Mouse (Mus musculus) adrenal gland, postnatal 25 days (tissue): ENCODE data around the gene Snx25. TPM values are rescaled to one million over a fixed set of nuclear protein-coding genes. Genes with fewer than 3 reads are reported as not detected.
"Not testable (repeated sequence)": the region's sequence is repeated elsewhere in the genome, so short reads cannot be mapped to it uniquely, and the experiment has no call there.

ENCODE experiments used
- DNase-seq: peaks from one replicate; pipeline ENCODE4 v3.0.0; 2021; ENCODE audit warnings: mixed read lengths
- total RNA-seq: library from RNA; stranded (reverse); gene quantifications from 2 replicates; pipeline ENCODE4 v1.2.3, GENCODE M21; 2021

Snx25 gene
- total RNA-seq, 1 experiment from 2014 or later: 17.9 TPM

DNA sequence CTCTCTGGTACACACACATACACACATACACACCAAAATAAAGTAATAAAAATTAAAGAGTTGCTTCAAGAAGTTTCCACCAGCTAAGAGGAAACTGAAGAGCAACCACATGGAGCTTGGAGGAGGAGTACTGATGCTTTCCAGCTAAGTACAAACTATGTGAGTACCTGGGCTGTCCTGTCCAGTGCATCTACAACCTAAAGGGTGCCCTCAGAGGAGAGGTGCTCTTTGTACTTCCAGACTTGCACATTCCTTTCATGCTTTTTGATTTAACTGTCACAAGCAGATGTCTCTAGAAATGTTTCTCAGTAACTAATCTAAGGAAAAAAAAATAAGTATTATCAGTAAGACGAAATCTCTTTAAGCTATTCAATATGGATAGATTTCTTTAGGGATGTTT lies 14.6 kb downstream of the Snx25 start:
- DNase-seq: no peak

DNA sequence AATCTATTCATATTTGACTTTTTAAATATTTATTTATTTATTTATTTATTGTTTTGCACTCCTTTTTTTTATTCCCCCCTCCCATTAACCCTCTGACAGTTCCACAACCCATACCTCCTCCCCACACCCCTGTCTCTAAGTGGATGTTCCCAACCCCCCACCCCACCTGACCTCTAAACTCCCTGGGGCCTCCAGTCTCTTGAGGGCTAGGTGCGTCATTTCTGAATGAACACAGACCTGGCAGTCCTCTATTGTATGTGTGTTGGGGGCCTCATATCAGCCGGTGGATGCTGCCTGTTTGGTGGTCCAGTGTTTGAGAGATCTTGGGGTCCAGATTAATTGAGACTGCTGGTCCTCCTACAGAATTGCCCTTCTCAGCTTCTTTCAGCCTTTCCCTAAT lies 16.4 kb downstream of the Snx25 start:
- DNase-seq: not testable (repeated sequence)

DNA sequence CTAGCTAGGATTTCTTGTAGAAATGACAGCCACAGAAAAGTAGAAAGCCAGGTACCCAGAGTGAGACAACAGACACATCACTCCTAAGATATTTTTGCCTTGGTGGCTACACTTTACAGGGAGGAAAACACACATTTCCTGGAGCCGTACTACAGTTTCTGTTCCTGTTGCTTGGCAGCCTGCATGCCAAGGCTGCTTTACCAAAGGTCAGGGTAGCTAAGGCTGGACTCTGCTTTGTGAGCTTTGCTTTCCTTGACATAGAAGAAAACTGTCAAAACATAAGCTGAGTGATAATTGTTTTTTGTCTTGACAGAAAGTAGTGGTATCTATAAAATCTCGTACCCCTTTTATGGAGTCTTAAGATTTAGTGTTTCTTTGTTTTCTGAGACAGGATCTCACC lies 21.5 kb downstream of the Snx25 start:
- DNase-seq: no peak

DNA sequence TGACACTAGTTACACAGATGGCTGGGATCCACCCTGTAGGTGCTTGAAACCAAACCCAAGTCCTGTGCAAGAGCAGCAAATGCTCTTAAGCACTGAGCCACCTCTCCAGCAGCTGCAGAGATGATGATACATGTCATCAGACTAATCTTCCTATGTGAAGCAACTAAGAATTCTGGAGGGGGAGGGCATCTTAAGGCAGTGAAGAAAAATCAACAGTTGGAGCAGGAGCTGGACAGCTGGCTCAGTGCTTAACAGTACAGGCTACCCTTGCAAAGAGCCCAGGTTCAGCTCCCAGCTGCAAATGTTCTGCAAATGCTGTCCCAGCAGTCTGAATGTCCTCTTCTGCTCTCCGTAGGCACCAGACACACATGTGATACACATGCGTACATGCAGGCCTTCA lies 29.5 kb downstream of the Snx25 start:
- DNase-seq: no peak

DNA sequence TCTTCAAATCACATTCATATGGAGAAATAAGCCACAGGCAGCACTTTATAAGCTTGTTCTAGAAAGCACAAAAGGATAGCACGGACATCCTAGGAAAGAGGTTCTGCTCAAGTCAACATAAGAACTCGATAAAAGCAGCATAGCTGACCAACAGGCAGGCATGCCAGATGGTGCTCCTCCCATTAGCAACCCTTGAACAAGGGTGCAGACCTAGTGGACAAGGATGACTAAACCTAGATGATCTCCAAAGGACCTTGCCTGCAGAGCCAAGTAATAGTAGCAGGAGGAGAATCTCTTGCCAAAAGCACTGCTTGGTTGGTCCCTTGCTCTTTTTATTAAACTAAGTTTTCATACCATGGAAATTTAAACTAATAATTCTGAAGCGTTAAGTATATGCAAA lies 32.8 kb downstream of the Snx25 start:
- DNase-seq: no peak

DNA sequence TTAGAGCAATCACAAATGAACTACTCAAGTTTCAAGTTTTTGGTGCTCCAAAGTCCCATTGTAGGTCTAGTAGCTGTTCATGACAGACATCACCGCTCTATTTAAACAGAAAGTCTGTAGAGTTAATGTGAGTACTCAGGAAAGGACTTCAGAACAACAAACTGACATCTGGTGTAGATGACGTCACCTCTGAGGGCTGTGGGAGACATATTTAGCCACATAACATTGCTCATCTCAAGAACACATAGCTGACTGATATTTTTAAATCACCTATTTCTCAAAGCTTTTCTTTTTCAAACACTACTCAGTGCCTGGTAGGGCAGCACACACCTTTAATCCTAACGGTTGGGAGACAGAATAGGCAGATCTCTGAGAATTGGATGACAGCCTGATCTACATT lies 34.8 kb downstream of the Snx25 start:
- no peak for DNase-seq

DNA sequence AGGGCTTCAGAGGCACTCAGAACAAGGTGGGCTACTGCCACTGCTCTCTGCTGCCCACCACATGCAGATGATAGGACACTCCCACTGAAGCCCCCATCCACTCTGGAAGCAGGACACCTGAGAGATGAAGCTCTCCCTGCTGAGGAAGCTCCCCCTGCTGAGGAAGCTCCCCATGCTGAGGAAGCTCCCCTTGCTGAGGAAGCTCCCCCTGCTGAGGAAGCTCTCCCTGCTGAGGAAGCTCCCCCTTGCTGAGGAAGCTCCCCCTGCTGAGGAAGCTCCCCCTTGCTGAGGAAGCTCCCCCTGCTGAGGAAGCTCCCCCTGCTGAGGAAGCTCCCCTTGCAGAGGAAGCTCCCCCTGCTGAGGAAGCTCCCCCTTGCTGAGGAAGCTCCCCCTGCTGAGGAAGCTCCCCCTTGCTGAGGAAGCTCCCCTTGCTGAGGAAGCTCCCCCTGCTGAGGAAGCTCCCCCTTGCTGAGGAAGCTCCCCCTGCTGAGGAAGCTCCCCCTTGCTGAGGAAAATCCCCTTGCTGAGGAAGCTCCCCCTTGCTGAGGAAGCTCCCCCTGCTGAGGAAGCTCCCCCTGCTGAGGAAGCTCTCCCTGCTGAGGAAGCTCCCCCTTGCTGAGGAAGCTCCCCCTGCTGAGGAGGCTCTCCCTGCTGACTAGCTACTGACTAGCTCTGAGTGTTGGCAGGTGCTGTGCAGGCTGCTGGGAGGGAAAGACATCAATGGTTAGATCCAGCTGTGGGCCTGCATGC lies 38.4 kb downstream of the Snx25 start:
- DNase-seq: not testable (repeated sequence)

DNA sequence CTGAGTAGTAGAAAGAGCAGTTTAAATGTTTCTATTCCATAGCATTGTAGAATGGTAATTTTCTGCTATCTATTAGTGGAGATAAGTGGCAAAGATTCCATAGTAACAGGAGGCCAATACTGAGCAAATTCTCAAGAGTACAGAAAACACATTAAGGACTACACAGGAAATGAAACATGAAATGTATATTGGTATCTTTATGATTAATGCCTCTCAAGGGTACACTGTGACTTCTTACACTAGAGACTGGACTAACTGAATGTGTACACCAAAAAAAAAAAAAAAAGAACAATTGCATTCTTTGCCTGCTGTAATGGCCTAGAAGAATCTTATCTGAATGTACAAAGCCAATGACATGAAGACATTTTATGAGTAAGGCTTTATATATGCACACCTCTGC lies 44.3 kb downstream of the Snx25 start:
- DNase-seq: no peak

DNA sequence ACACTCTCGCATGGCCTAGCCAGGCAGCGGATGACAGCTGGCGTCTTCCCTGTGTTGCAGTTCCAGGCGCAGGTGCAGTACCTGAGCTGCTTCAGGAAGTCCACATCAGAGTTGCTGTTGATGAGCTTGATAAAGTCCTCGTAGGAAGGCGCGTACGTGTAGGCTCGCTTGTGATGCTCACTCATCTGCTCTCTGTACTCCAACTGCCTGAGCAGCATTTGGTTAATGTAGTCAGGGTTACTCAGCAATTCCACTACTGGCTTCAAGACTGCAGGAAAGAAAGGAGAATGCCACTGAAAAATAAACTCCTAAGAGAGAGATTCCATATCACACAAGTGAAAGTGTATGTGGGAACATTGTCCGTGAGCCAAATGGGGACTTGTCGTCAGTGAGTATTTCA lies 48.5 kb downstream of the Snx25 start:
- DNase-seq: no peak

DNA sequence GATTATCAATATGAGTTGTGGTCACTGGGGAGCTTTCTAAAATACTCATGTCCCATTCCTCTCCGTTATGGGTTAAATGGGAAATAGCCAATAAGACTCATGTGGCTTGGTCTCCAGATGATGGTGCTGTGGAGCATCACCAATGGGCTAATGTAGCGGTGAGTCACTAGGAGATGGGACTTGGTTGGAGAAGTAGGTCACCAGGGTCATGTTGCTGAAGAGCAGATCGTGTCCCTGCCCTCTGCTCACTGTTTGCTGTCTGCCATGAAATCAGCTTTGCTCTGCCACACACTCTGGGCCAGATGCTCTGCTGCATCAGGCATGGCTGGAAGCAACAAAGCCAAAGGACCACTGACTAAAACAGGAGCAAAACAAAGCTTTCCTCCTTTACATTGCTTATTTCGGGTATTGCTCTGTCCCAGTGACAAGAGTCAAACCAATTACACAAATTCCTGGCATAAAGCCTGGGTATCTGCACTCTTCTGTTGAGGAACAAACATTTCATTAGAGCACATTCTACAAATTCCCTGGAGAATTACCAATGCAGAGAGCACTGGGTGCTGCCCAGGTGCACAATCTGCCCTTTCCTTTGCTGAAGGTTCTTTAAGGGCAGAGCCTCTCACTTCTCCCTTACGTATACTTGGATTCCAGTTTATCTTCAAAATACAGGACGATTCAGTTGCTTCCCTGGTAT lies 59.1 kb downstream of the Snx25 start:
- DNase-seq: no peak

DNA sequence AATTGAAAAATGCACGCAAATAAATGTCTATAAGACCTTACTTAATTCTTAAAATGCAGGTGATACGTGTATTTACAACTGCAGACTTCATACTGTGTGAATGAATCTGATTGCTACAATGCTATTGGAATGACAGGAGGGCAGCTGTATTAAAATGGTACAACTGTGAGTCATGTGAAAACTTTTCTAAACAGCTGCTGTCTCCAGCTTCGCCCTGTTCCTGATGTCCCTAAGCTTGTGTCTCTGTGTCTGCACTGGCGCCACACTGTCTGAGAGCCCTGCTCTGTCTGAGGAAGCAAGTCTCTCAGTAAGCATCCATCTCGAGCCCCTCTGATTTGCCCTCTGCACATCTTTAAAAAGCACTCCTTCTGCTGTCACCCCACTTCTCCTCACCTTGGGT lies 68.8 kb downstream of the Snx25 start:
- DNase-seq: no peak

DNA sequence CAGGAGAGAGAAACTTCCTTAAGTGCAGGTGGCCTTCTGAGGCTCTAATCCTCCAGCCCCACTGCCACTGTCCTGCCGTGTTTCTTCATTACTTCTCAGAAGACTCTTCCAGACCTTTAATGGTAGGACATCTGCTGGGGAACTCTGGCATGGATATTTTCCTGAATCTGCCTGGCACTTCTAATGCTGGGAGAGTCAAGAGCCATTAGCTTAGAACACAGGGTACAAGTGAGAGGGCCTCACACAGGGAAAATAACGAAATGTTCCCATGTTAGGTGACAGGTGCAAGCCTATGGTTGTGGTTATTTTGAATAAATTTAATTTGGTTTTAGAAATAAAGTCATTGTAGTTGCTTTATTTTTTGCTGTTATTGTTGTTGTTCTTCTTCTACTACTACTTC lies 70.9 kb downstream of the Snx25 start:
- DNase-seq: no peak

DNA sequence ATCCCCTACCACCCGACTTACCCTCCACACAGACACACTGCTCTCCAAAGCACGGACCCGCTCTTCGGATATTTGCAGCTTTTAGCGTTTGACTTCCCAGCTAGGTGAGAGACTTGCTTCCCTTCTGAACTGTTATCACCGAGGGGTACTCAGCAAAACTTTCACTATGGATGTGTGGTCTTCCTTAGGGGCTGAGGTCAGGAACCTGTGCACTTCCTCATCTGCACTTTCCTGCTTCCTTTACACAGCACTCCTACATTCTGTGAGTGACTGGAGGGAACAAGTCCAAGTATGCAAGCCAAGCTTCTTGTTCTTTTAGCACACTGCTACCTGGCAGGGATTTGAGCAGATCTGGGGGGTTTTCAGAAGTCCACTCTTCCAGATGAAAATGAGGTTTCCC lies 73.1 kb downstream of the Snx25 start:
- DNase-seq: no peak

DNA sequence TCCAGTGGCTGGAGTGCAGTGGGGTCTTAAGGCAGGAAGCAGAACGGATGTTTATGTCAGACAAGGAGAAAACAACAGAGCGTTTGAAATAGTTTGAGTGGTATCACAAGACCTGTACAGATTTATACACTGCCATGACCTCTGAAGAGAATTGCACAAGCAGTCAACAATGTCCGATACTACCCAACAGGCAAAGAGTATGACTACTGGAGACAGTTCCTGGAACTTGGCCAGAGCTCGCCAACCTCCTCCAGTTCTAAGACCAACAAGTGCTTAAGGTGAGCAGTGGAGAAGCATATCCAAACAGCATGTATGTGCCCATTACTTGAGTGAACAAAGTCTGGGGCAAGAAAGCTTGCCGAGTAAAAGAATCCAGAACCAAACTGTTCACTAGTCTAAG lies 76.7 kb downstream of the Snx25 start:
- no peak for DNase-seq

DNA sequence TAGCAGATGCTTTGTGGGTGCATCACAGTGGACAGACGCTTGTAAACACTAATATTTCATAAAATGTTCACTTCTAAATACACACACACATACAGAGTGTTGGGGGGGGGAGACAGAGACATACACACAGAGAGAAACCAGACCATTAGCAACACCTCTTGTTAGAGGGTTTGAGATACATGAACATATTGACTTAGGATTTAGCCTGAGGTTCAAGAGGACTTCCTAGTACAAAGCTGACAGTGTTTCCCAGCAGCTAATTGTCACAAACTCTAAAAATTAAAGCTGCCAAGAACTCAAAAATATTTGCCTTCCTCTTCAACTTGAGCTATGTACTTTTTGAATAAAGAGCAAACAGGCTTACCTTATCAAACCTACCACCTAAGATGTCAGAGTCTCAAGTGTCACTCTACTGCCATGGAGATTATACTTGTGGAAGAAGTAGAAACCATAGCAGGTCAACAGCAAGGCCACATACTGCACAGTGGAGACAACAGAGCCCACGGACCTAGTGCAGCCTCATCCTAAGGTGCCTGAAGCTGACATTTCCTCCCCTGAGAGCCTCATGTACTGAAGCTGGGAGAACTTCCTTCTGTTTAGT lies 78.3 kb downstream of the Snx25 start:
- no peak for DNase-seq

DNA sequence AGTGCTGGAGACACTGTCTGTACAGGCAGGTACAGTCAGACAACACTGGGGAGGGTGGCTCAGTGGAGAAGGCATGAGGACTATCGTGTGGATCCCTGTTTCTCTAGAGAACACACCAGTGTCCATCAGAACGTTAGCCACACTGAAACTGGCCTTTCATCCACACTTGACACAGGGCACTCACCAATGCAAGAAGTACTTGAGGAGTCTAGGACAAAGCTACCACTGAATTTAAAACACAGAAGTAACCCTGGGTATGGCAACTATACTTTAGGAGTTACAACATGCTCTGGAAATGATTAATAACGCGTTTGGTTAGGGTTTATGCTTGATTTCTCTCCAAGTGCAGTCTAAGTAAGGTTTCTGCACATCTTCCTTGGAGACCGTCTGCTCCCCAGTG lies 79.2 kb downstream of the Snx25 start:
- DNase-seq: no peak

DNA sequence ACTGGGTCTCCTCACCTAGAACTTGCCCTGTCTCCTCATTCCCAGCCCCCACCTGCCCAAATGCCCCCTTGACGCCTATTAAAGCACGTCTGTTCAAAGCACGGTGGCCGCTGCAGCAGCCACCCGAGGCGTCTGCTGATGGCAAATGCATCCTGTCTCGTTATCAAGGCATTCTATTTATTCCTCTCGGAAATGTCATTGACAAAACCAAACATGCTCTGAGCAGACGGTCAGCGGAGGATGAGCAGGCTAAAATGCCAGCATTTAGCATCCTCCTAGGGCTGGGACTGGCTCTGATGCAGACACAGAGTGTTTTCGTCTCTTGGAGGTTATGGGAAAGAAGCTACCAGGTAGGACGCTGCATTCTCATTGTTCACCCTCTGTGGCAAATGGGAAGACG lies 111.7 kb downstream of the Snx25 start:
- DNase-seq: no peak

DNA sequence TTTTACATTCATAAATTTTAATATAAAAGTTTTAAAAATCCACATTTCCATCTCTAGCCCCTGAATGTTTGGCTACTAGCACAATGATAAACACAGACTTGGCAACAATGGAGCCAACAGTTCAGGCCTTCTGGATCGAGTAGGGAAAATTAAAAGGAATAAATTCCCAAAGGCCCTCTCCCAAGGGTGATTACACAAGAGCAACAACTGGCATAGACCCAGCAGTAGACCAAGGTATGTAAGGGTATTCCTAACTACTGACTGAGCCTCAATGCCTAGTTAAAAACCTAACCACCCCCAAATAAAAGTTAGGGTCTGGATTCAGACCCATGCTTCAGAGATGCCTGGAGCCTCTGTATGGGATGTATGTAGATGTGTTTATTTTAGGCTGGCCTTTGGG lies 112.3 kb downstream of the Snx25 start:
- DNase-seq: no peak

DNA sequence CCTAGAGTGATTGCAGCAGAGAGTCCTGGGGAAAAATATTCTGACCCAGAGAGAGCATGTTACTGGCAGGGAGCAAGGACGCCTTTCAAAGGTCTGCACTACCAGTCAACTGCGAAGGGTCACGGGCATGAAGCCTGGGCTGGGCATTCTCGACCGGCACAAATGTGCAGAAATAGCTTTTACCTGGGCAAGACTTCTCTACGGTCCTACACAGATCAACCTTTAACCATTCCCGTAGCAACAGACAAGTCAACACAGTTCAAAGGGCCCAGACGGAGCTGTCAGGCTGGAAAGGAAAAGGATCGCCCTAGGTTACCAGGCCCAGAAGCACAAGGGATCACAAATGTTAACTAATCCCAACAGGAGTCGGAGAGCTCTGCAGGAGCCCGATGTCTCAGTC lies 115.7 kb downstream of the Snx25 start:
- DNase-seq: no peak

DNA sequence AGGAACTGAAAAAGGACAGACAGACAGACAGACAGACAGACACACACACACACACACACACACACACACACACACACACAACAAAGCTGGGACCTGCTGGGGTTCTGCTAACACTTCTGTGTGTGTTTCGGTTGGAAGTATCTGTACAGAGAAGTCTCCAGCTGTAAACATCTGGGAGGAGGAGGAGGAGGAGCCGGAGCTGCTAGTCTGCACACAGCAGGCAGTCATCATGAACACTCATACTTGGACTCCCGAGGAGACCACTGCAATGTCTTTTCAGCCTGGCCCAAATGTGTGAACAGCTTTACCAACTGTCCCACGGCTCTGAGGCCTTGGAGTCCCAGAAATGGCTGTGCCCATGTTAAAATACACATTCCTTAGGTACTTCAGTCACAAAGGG lies 127.6 kb downstream of the Snx25 start:
- no peak for DNase-seq

DNA sequence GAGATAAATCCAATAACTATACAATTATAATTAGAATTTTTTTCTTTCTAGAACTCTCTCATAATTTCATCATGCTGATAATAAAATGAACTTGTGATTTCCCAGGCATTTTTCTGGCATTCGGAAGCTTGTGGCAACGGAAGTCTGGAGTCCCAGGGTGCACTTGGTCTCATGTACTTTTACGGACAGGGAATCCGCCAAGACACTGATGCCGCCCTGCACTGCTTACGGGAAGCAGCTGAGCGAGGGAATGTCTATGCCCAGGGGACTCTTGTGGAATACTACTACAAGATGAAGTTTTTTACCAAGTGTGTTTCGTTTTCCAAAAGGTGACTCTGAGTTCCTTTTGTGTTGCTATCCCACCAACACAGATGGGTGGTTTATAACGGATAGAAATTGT lies 129.2 kb downstream of the Snx25 start:
- DNase-seq: no peak

DNA sequence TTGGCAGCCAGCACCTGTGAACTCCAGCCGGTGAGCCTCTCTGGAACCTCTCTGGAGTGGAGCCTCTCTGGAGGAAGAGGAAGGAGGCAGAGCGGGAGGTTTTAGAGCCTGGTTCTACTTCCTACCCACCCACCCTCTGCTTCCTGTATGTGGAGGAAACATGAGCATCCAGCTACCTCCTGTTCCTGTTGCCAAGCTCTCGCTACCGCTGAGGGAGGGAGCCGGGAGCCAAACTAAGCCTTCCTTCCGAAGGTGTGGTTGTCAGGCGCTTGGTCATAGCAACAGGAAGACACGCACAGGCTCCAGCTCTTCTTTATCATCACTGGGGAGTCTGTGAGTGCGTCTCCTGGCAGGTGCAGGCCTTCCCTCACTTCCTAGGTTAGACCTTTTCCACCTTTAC lies 129.8 kb downstream of the Snx25 start:
- DNase-seq: no peak

DNA sequence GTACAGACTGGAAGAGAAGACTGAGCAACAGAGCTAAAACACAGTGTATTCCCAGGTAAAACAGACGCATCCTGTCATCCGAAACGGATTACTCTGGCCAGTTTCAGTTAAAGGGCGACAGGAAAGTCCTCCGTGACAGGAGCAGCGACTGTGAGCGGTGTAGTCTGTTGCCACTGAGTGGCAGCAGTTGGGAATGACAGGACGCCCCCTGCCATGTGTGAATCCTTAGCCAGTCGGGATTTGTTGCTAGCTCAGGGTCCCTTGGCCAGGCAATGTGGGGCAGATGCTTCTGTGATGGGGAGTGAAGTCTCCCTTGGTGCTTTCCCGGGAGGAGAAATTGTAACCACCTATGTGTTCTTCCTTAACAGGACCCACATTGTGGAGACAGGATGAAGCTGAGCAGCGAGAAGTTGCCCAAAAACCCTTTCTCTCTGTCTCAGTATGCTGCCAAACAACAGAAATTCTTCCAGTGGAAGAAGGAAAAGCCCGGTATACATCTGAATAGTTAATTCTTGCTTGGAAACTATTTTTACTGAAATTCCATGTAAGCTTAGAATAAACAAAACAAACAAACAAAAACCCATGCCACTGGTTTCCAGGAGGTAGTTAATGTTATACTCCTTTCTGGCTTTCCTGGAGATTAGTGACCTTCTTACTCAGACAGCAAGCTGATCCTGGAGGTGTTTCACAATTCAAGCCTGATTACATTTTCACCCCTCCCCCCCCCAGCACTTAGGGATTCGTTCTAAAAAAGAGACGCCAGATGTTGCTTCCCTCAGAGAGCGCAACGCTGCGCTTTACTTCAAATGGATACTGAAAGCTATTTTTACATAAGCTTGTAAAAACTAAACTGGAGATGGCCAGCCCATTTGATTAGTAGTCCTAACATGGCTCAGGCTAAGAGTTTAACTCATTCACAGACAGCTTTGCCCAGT lies 140.9 kb downstream of the Snx25 start:
- no peak for DNase-seq
